Mouse (Mus musculus): ENCODE measurements at regions not wholly inside any gene's neighbourhood (a gene's known extent, or its start where the extent isn't known, plus 50 kb on each side); places are given as distances from the start of the nearest gene placed in this dataset.

- CTCF ChIA-PET, result no interaction called here
- in situ Hi-C loops (cut with MboI; ENCODE audit: low pct_unique_long_range_greater_than_20kb), result no loop called here
Observed at GRCm38 (mm10) chr13:110594630-110595029, 199.8 kb downstream of the Plk2 start.

DNA sequence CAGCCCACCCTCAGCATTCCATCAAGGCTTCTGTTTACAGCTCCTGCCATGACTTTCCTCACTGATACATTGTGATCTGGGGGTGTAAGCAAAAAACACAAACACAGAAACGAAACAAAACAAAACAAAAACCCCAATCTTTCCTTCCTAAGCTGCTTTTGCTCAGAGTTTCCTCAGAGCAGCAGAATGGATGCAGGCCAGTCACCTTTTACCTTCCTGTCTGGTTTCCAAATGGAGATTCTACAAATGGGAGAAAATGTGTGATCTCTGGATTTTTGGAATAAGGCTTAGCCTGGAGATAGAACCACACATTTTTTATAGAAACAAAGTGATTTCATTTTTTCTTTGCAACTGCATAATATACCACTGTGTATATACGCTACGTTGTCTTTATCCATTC is 204.8 kb downstream of the Plk2 start:
- DNase-seq (ENCODE audit: low read depth, low spot score), result no peak
- in situ Hi-C loops (cut with MboI; ENCODE audit: low pct_unique_long_range_greater_than_20kb), result no loop called here
- TF ChIP-seq CTCF (IDR thresholded peaks at IDR 0.05), result no peak
- CTCF ChIA-PET, result interaction anchor here (0.6 to 2.1 kb wide), 2 partner anchors 14 to 187 kb away, joined by 3 to 4 read pairs; no protein-coding TSS in a partner anchor
- POLR2A ChIA-PET, result interaction anchor here (1.0 kb wide), 1 partner anchor 15 kb away, joined by 3 read pairs; no protein-coding TSS in a partner anchor
- H3K27me3 ChIP-seq, result no peaks in the 10 kb centered on the region
- ATAC-seq, result no peak

More at GRCm38 (mm10) chr13:110594630-110595029, 199.8 kb downstream of the Plk2 start:
- TF ChIP-seq CTCF (IDR thresholded peaks at IDR 0.05), result no peak
- ATAC-seq, result no peak
- no peak for DNase-seq (ENCODE audit: low read depth, low spot score)
- no peaks in the 10 kb centered on the region for H3K27me3 ChIP-seq
- POLR2A ChIA-PET, result no interaction called here

DNA sequence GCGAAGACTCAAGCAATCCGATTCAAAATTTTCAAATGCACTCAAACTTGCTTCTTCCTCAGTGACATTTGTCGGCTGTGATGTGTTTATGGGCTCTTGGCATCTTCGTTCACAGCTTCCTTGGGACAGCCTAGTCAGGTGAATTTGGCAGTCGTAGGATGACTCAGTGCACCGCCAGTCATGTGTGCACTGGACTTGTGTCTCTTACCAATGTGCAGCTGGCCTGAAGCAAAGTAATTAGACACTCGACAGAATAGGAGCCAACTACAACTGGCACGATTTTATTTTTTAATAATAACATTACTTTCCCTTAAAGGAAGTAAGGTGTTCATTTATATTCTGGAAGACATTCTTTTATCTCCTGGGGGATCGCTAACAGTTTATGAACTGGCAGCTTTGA is 205.5 kb downstream of the Plk2 start:
- CTCF ChIA-PET, result interaction anchor here (2.1 kb wide), 1 partner anchor 14 kb away, joined by 4 read pairs; no protein-coding TSS in a partner anchor
- in situ Hi-C loops (cut with MboI; ENCODE audit: low pct_unique_long_range_greater_than_20kb), result no loop called here
- POLR2A ChIA-PET, result no interaction called here
- DNase-seq (ENCODE audit: low read depth, low spot score) (peak; percentile 57), ATAC-seq (peak; percentile 94)
- H3K27me3 ChIP-seq, result no peaks in the 10 kb centered on the region
- TF ChIP-seq CTCF (IDR thresholded peaks at IDR 0.05), result no peak

- ChIA-PET POLR2A (no interaction called here), CTCF (interaction anchor here (0.9 kb wide), 1 partner anchor 125 kb away, joined by 3 read pairs; no protein-coding TSS in a partner anchor)
- ATAC-seq (no peak), DNase-seq (ENCODE audit: low read depth, low spot score) (peak; percentile 39)
- TF ChIP-seq CTCF (IDR thresholded peaks at IDR 0.05), result no peak
- H3K27me3 ChIP-seq, result no peaks in the 10 kb centered on the region
- in situ Hi-C loops (cut with MboI; ENCODE audit: low pct_unique_long_range_greater_than_20kb), result no loop called here
Observed at GRCm38 (mm10) chr13:110601352-110601751, 206.5 kb downstream of the Plk2 start.

DNA sequence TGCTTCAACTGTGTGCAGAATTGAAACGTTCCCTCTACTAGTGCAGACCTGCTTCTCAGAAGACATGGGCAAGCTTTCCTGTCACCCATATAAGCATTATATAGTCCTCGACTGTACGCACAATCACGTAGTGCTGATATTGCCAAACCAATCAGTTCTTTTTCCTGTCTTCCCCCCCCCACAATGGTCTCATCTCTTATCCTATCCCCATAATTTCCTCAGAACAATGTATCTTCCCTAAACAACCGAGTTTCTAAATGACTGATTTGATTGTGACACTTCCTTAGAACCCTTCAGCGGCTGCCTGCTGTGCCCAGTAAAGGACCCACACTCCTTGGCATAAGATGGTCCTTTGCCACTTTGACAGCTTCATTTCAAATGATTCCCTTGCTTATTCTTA is 207.0 kb downstream of the Plk2 start:
- no peak for DNase-seq (ENCODE audit: low read depth, low spot score)
- no peaks in the 10 kb centered on the region for H3K27me3 ChIP-seq

DNA sequence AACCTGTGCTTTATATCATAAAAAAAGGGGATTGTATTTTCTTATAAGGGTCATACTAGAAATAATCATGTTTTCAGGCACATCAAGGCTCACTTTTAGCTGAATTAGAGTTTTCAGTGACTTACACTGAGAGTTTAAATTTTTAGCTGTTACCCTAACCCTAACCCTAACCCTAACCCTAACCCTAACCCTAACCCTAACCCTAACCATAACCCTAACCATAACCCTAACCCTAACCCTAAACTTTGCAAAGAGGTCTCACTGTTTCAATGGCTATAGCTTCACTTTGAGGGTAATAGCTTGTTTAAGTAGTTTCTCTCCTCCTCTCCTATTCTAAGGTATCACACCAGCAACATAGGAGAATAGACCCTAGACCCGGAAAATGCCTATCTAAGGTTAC is 208.0 kb downstream of the Plk2 start:
- no peaks in the 10 kb centered on the region for H3K27me3 ChIP-seq
- in situ Hi-C loops (cut with MboI; ENCODE audit: low pct_unique_long_range_greater_than_20kb), result no loop called here
- ChIA-PET POLR2A (interaction anchor here (1.1 kb wide), 1 partner anchor 208 kb away, joined by 3 read pairs; the partner anchor contains the start of gene Plk2), CTCF (no interaction called here)
- no peak for DNase-seq (ENCODE audit: low read depth, low spot score)
- ATAC-seq, result peak; percentile 63
- TF ChIP-seq CTCF (IDR thresholded peaks at IDR 0.05), result no peak

More for the DNA sequence above, 207.0 kb downstream of the Plk2 start:
- in situ Hi-C loops (cut with MboI; ENCODE audit: low pct_unique_long_range_greater_than_20kb), result no loop called here
- CTCF ChIA-PET, result interaction anchor here (0.9 kb wide), 1 partner anchor 124 kb away, joined by 3 read pairs; no protein-coding TSS in a partner anchor
- TF ChIP-seq CTCF (IDR thresholded peaks at IDR 0.05), result no peak
- POLR2A ChIA-PET, result interaction anchor here (0.8 kb wide), 1 partner anchor 206 kb away, joined by 3 read pairs; the partner anchor contains the start of gene Plk2
- no peak for ATAC-seq

GRCm38 (mm10) chr13:110619010-110619409 is 224.2 kb downstream of the Plk2 start:
- no peak for DNase-seq (ENCODE audit: low read depth, low spot score)
- no peaks in the 10 kb centered on the region for H3K27me3 ChIP-seq
- no peak for TF ChIP-seq CTCF (IDR thresholded peaks at IDR 0.05)
- ChIA-PET CTCF (no interaction called here), POLR2A (no interaction called here)
- no peak for ATAC-seq
- in situ Hi-C loops (cut with MboI; ENCODE audit: low pct_unique_long_range_greater_than_20kb), result no loop called here

DNA sequence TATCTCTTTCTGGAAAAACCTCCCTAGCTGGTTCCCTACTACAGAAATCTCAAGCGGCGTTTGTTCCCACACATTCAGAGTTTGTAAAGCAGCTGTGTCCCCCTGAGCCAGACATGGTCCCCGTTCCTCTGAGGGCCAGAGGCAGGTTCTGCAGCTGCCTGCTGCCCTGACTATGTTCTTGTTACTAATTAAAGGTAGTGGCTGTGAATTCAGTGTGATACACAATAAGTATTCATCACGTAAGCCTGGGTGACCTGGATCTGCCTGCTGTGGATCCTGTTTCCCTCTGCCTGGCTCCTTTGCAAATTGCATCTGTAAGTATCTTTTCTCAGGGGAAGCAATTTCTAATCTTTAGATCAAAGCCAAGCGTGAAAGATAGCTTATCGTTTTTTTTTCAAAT is 232.3 kb downstream of the Plk2 start:
- CTCF ChIA-PET, result no interaction called here
- DNase-seq (ENCODE audit: low read depth, low spot score), result no peak
- in situ Hi-C loops (cut with MboI; ENCODE audit: low pct_unique_long_range_greater_than_20kb), result no loop called here
- ATAC-seq, result no peak
- POLR2A ChIA-PET, result no interaction called here
- no peaks in the 10 kb centered on the region for H3K27me3 ChIP-seq
- no peak for TF ChIP-seq CTCF (IDR thresholded peaks at IDR 0.05)

DNA sequence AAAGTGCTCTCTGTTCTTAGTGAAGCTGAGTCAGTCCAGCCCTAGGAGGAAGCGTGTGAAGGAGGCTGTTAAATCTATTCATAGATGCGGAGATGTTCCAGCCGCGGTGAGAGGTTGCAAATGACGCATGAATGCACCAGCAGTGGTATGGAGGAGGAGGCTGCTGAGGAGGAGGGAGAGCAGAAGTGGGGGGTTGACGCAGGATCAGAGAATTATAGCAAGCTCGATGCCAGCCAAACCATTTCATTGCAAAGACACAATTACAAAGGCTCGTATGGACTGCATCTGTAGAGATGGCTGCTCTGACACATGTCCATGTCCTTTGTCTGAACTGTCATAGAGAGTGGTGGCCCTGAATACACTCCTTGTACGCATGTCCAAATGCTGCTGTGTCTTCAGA is 232.9 kb downstream of the Plk2 start:
- TF ChIP-seq CTCF (IDR thresholded peaks at IDR 0.05), result no peak
- in situ Hi-C loops (cut with MboI; ENCODE audit: low pct_unique_long_range_greater_than_20kb), result no loop called here
- ChIA-PET CTCF (no interaction called here), POLR2A (no interaction called here)
- no peak for ATAC-seq
- DNase-seq (ENCODE audit: low read depth, low spot score), result no peak
- no peaks in the 10 kb centered on the region for H3K27me3 ChIP-seq

DNA sequence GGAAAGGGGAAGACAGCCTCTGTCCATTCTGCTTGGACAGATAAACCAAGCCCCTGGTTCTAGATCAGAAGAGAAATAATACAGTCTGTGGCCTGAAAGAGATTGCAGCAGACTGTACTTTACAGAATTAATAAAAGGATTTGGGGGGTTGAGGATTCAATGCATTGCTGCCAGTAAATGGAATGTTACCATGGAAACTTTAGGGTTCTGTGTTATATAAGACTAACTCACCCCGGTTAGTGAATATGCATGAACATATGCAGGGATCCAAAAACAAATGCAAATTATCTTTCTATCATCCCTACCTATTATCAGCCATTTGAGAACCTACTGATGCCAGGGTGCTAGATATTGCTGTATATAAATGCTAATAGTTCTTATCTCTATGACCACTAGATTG is 233.4 kb downstream of the Plk2 start:
- CTCF ChIA-PET, result no interaction called here
- in situ Hi-C loops (cut with MboI; ENCODE audit: low pct_unique_long_range_greater_than_20kb), result no loop called here
- H3K27me3 ChIP-seq, result no peaks in the 10 kb centered on the region
- POLR2A ChIA-PET, result no interaction called here
- no peak for DNase-seq (ENCODE audit: low read depth, low spot score)
- ATAC-seq, result no peak
- no peak for TF ChIP-seq CTCF (IDR thresholded peaks at IDR 0.05)

DNA sequence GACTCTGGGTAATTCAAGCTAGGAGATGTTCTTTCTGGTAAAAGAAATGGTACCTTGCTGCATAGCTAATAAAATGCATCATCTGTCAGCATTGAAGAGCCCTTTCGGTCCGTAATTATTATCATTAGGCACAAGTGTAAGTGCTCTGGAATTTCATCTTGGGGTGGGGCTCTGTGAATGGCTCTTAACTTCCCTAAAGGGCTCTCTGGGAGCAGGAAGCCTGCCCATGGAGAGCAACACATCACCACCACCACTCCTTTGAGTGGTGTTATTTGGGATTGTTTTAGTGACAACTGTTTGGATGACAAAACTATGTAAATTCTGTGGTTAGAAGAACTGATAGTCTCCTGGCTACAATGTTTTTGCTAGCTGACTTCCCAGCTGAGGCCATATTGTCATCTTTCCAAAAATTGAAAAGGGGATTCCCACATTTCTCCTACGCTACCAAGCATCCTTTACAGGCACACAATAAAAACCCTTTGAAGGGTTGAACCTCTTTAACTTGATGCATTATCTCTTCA is 238.5 kb downstream of the Plk2 start:
- CTCF ChIA-PET, result interaction anchor here (0.6 to 1.5 kb wide), 2 partner anchors 8 to 627 kb away, joined by 3 to 4 read pairs; no protein-coding TSS in a partner anchor
- no peak for ATAC-seq
- no peak for DNase-seq (ENCODE audit: low read depth, low spot score)
- POLR2A ChIA-PET, result no interaction called here
- no peak for TF ChIP-seq CTCF (IDR thresholded peaks at IDR 0.05)
- in situ Hi-C loops (cut with MboI; ENCODE audit: low pct_unique_long_range_greater_than_20kb), result no loop called here
- H3K27me3 ChIP-seq, result no peaks in the 10 kb centered on the region

DNA sequence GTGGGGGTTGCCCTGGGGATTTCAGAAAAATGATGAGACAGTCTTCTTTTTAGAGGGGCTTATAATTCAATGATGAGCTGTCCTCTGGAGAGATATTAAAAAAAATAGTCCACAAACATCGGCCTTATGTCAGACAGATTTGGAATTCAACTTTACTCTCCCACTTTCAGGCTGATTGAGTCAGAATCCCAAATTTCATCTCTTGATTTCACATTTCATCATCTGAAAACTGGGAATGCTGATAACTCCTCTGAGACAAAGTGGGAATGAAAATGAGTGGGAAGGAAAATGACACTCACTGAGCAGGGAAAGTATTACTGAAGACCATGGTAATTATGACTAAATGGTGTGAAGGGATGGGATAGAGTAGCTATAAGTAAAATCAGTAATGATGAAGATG is 239.1 kb downstream of the Plk2 start:
- no peak for TF ChIP-seq CTCF (IDR thresholded peaks at IDR 0.05)
- ChIA-PET CTCF (interaction anchor here (1.5 kb wide), 1 partner anchor 8 kb away, joined by 4 read pairs; no protein-coding TSS in a partner anchor), POLR2A (no interaction called here)
- no peaks in the 10 kb centered on the region for H3K27me3 ChIP-seq
- DNase-seq (ENCODE audit: low read depth, low spot score), result no peak
- ATAC-seq, result no peak
- in situ Hi-C loops (cut with MboI; ENCODE audit: low pct_unique_long_range_greater_than_20kb), result no loop called here
